Mouse (Mus musculus): ENCODE data around the gene Mitf. TPM values are rescaled to one million over a fixed set of nuclear protein-coding genes. Genes with fewer than 3 reads are reported as not detected.
A peak's percentile ranks its signal among the peaks of the same experiment; 100 is the strongest.

The Mitf gene
- total RNA-seq, 4 experiments from 2014 or later: 8.5 to 11.0 (median 9.9) TPM

- DNase-seq: no peak
Observed at GRCm38 (mm10) chr6:97950882-97951245, 144.0 kb downstream of the Mitf start.

GRCm38 (mm10) chr6:97951711-97952110, 144.9 kb downstream of the Mitf start:
- DNase-seq: no peak

- peak; percentile 62 for DNase-seq
Observed at GRCm38 (mm10) chr6:97952845-97953244, 146.0 kb downstream of the Mitf start.

- DNase-seq: no peak
Observed at GRCm38 (mm10) chr6:97956121-97956520, 149.3 kb downstream of the Mitf start.

GRCm38 (mm10) chr6:97956636-97957035, 149.8 kb downstream of the Mitf start:
- no peak for DNase-seq

GRCm38 (mm10) chr6:97958276-97958675, 151.4 kb downstream of the Mitf start:
- DNase-seq: no peak

- DNase-seq: no peak
Observed at GRCm38 (mm10) chr6:97961776-97962175, 154.9 kb downstream of the Mitf start.

GRCm38 (mm10) chr6:97962311-97962710, 155.5 kb downstream of the Mitf start:
- no peak for DNase-seq

GRCm38 (mm10) chr6:97964750-97965149, 157.9 kb downstream of the Mitf start:
- DNase-seq: no peak

- DNase-seq: no peak
Observed at GRCm38 (mm10) chr6:97981668-97982067, 174.8 kb downstream of the Mitf start.

GRCm38 (mm10) chr6:97985658-97986057, 178.8 kb downstream of the Mitf start:
- DNase-seq: no peak

GRCm38 (mm10) chr6:97986417-97986816, 179.6 kb downstream of the Mitf start:
- DNase-seq: no peak

GRCm38 (mm10) chr6:97993507-97993906, 186.7 kb downstream of the Mitf start:
- no peak for DNase-seq

GRCm38 (mm10) chr6:97995606-97996307, 188.9 kb downstream of the Mitf start:
- DNase-seq: no peak

GRCm38 (mm10) chr6:98001551-98001950, 194.7 kb downstream of the Mitf start:
- DNase-seq: peak; percentile 38

GRCm38 (mm10) chr6:98003114-98003513, 196.3 kb downstream of the Mitf start:
- no peak for DNase-seq

GRCm38 (mm10) chr6:98005566-98005965, 198.7 kb downstream of the Mitf start:
- DNase-seq: no peak

GRCm38 (mm10) chr6:98015066-98015465, 208.2 kb downstream of the Mitf start:
- no peak for DNase-seq

GRCm38 (mm10) chr6:98015819-98016218, 209.0 kb downstream of the Mitf start:
- no peak for DNase-seq

GRCm38 (mm10) chr6:98023876-98024275, 217.0 kb downstream of the Mitf start:
- no peak for DNase-seq

GRCm38 (mm10) chr6:98038513-98038912, 231.7 kb downstream of the Mitf start:
- no peak for DNase-seq

GRCm38 (mm10) chr6:98041795-98042194, 234.9 kb downstream of the Mitf start:
- DNase-seq: no peak

- no peak for DNase-seq
Observed at GRCm38 (mm10) chr6:98046295-98047108, 239.7 kb downstream of the Mitf start.

GRCm38 (mm10) chr6:98047741-98048140, 240.9 kb downstream of the Mitf start:
- DNase-seq: no peak
